Mouse (Mus musculus): ENCODE data around the gene Zfp651. TPM values are rescaled to one million over a fixed set of nuclear protein-coding genes. Genes with fewer than 3 reads are reported as not detected.

The Zfp651 gene
- 3.7 and 4.7 TPM in 2 replicates for polyA plus RNA-seq (2012; rRNA removed)

DNA sequence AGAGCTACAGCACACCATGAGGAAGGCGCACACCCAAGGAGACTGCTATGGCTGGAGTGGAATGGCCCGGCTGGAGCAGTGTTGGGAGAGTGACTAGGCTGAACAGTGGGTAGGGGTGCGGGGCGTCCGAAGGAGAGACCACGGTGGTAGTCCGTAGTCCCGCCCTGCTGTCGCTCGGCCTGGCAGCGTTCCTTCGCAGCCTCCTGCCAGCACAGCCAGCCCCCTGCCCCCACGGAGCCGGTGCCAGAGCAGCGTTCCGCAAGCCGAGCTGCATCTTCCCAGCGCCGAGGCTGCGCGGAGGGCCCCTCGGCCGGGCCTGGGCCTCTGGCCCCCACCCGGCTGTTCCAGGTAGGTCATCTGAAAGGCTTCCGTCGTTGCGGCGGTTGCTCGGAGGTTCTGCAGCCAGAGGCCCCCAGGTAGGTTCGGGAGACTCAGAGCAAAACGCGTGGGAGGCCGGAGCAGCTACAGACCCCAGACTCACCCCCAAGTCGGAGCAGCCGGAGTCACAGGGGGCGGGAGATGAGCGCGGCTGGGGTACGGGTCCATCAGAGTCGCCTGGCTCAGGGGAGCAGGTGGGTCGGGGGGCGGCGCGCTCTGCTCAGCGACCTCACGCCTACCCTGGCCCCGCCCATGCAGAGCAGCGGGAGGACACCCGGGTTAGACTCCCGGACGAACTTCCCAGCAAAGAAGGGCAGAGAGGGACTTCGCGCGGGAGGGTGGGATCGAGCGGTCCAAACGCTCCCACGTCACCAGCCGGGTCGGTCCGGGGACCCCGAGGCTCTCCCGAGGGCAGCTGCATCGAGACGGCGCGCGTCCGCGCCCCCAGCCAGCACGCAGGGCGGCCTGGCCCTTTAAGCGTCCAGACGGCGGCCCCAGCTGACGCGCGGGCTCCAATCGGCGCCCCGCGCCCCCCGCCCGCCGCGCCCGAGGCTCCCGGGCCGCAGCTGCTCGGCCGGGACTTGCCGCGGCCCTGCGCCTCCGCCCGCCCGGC, at the start of gene Zfp651:
Zfp651 (plus strand) TSS at position 240 of the 991 bp plus-strand sequence.
- no peak for TF ChIP-seq POLR2A (IDR thresholded peaks at IDR 0.05; ENCODE audit: low read depth, low read length)
- TF ChIP-seq CTCF (IDR thresholded peaks at IDR 0.05; ENCODE audit: extremely low read depth, insufficient read depth, insufficient read length, insufficient replicate concordance): no peak
- Histone ChIP-seq H3K27ac (ENCODE audit: insufficient read depth, low read length) (no peak within 1 kb of the TSS), H3K27me3 (ENCODE audit: control insufficient read depth, insufficient read depth, low read length) (peaks cover 19% of the 10 kb centered on the region), H3K36me3 (ENCODE audit: control insufficient read depth, insufficient read depth, low read length) (peaks cover 16% of the 10 kb centered on the region), H3K4me3 (ENCODE audit: extremely low read depth, insufficient read depth, insufficient read length) (peak within 1 kb of the TSS; percentile 50; the same call in 1 of the 2 replicates), H3K4me1 (ENCODE audit: control insufficient read depth, insufficient read depth, insufficient read length) (peaks cover 12% of the 10 kb centered on the region)
- WGBS: 2% methylated on average over 92 of the region's 97 CpGs
- DNase-seq (ENCODE audit: low read depth in 1 of 2, low spot score in 2 of 2): no peak

DNA sequence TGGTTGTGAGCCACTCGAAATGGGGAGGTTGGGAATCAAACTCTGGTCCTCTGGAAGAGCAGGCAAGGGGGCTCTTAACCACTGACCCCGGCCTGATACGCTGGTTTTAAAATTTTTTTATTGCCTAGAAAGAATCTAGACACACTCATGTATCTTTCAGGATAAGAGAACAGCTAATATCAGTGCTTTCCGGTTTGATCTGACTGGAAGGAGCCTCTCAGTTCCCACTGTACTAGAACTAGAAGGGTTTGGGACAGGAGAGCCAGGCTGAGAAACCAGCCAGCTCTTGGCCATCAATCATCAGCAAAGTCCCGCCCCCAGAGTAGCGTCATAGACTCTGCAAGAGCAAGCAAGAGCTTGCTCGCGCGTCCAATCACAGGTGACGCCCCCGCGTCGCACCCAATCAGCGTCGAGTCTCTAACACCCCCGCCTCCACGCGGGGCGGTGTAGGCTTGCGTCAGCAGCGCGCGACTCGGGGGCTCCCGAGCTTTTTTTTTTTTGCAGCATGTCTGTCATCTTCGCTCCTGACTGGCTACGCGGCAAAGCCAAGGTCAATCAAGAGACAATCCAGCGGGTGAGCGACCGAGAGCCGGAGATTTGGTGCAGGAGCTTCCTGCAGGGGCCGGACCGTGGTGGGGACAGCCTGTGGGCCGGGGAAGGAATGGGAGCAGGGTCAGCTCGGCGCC, 49.1 kb upstream of the Zfp651 start, which contains the start of gene Ss18l2:
Ss18l2 (plus strand) TSS at position 432 of the 686 bp plus-strand sequence.
- Histone ChIP-seq H3K4me3 (ENCODE audit: extremely low read depth, insufficient read depth, insufficient read length) (peak within 1 kb of the TSS; percentile 90), H3K27me3 (ENCODE audit: control insufficient read depth, insufficient read depth, low read length) (no peaks in the 10 kb centered on the region), H3K27ac (ENCODE audit: insufficient read depth, low read length) (peak within 1 kb of the TSS; percentile 74), H3K36me3 (ENCODE audit: control insufficient read depth, insufficient read depth, low read length) (peaks cover 3% of the 10 kb centered on the region), H3K4me1 (ENCODE audit: control insufficient read depth, insufficient read depth, insufficient read length) (peaks cover 7% of the 10 kb centered on the region; the same call in 1 of the 2 replicates)
- WGBS: 5% methylated on average over 37 of the region's 37 CpGs
- DNase-seq (ENCODE audit: low read depth in 1 of 2, low spot score in 2 of 2): peak; percentile 97 to 98
- no peak for TF ChIP-seq POLR2A (IDR thresholded peaks at IDR 0.05; ENCODE audit: low read depth, low read length)
- TF ChIP-seq CTCF (IDR thresholded peaks at IDR 0.05; ENCODE audit: extremely low read depth, insufficient read depth, insufficient read length, insufficient replicate concordance): no peak

DNA sequence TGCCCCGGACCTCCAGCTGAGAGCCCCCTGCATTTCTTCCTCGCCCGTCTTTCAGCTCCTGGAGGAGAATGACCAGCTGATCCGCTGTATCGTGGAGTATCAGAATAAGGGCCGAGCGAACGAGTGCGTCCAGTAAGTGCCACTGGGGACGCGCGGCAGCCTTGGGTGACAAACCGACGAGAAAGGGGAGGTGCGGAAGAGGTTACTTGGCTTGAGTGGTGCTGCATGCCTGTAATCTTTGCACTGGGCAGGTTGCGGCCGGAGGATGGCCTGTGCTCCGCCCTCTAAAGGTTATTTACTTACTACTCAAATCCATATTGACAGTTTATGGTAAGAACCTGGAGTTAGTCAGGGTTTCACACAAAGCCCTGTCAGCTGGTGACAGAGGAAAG, 48.5 kb upstream of the Zfp651 start:
- Histone ChIP-seq H3K36me3 (ENCODE audit: control insufficient read depth, insufficient read depth, low read length) (peaks cover 3% of the 10 kb centered on the region), H3K4me1 (ENCODE audit: control insufficient read depth, insufficient read depth, insufficient read length) (peaks cover 3% of the 10 kb centered on the region; the same call in 1 of the 2 replicates), H3K27ac (ENCODE audit: insufficient read depth, low read length) (peak overlapping the region; percentile 74), H3K27me3 (ENCODE audit: control insufficient read depth, insufficient read depth, low read length) (no peaks in the 10 kb centered on the region), H3K4me3 (ENCODE audit: extremely low read depth, insufficient read depth, insufficient read length) (peak overlapping the region; percentile 90)
- no peak for TF ChIP-seq CTCF (IDR thresholded peaks at IDR 0.05; ENCODE audit: extremely low read depth, insufficient read depth, insufficient read length, insufficient replicate concordance)
- TF ChIP-seq POLR2A (IDR thresholded peaks at IDR 0.05; ENCODE audit: low read depth, low read length): no peak
- no peak for DNase-seq (ENCODE audit: low read depth in 1 of 2, low spot score in 2 of 2)
- WGBS: under 1% methylated on average over 18 of the region's 18 CpGs

DNA sequence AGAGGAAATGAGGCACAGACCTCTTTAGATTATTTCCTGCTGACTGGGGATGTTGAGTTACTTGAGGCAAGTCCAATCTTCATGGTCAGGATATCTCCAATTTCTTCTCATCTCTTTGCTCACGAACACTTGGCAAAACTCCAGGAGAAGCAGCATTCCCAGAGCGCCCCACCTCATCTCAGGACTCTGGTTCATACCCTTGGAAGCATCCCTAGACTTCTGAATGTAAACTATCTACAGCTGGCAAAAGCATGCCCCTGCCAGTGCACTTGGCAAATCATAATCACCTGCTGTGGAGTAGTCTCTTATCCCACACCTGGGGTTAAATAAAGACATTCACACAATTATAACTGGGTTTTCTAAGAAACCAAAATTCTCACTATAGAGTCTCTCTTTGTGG, 42.1 kb upstream of the Zfp651 start:
- TF ChIP-seq POLR2A (IDR thresholded peaks at IDR 0.05; ENCODE audit: low read depth, low read length) (no peak), CTCF (IDR thresholded peaks at IDR 0.05; ENCODE audit: extremely low read depth, insufficient read depth, insufficient read length, insufficient replicate concordance) (no peak)
- no peak overlapping the region for H3K27ac ChIP-seq (ENCODE audit: insufficient read depth, low read length)
- 95% methylated on average over 2 of the region's 2 CpGs for WGBS
- no peak for DNase-seq (ENCODE audit: low read depth in 1 of 2, low spot score in 2 of 2)
- H3K4me1 ChIP-seq (ENCODE audit: control insufficient read depth, insufficient read depth, insufficient read length): no peaks in the 10 kb centered on the region; the same call in 1 of the 2 replicates
- H3K4me3 ChIP-seq (ENCODE audit: extremely low read depth, insufficient read depth, insufficient read length): no peak overlapping the region
- H3K27me3 ChIP-seq (ENCODE audit: control insufficient read depth, insufficient read depth, low read length): no peaks in the 10 kb centered on the region
- peaks cover 3% of the 10 kb centered on the region for H3K36me3 ChIP-seq (ENCODE audit: control insufficient read depth, insufficient read depth, low read length)

DNA sequence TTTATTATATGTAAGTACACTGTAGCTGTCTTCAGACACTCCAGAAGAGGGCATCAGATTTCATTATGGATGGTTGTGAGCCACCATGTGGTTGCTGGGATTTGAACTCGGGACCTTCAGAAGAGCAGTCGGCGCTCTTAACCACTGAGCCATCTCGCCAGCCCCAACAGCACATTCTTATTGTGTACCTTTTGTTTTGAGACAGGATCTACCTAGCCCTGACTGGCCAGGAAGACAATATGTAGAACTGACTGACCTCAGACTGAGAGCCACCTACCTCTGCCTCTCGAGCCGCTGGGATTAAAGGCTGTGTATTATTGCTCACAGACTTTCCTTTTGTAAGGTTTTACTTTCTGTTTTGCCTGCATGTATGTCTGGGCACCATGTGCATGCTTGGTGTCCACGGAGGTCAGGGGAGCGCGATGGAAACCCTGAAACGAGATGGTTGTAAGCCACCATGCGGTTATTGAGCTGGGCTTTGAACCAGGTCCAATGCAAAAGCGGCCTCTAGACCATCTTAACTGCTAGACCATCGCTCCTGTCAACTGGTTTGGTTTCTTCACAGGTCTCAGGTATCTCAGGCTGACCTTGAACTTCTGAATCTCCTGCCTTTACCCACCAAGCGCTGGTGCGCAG, 40.9 kb upstream of the Zfp651 start:
- Histone ChIP-seq H3K4me1 (ENCODE audit: control insufficient read depth, insufficient read depth, insufficient read length) (no peaks in the 10 kb centered on the region; the same call in 1 of the 2 replicates), H3K36me3 (ENCODE audit: control insufficient read depth, insufficient read depth, low read length) (no peaks in the 10 kb centered on the region; the same call in 1 of the 2 replicates), H3K4me3 (ENCODE audit: extremely low read depth, insufficient read depth, insufficient read length) (peak overlapping the region; percentile 83; the same call in 1 of the 2 replicates), H3K27ac (ENCODE audit: insufficient read depth, low read length) (peak overlapping the region; percentile 90), H3K27me3 (ENCODE audit: control insufficient read depth, insufficient read depth, low read length) (no peaks in the 10 kb centered on the region)
- no peak for DNase-seq (ENCODE audit: low read depth in 1 of 2, low spot score in 2 of 2)
- 69% methylated on average over 15 of the region's 15 CpGs for WGBS
- no peak for TF ChIP-seq POLR2A (IDR thresholded peaks at IDR 0.05; ENCODE audit: low read depth, low read length)
- TF ChIP-seq CTCF (IDR thresholded peaks at IDR 0.05; ENCODE audit: extremely low read depth, insufficient read depth, insufficient read length, insufficient replicate concordance): no peak

DNA sequence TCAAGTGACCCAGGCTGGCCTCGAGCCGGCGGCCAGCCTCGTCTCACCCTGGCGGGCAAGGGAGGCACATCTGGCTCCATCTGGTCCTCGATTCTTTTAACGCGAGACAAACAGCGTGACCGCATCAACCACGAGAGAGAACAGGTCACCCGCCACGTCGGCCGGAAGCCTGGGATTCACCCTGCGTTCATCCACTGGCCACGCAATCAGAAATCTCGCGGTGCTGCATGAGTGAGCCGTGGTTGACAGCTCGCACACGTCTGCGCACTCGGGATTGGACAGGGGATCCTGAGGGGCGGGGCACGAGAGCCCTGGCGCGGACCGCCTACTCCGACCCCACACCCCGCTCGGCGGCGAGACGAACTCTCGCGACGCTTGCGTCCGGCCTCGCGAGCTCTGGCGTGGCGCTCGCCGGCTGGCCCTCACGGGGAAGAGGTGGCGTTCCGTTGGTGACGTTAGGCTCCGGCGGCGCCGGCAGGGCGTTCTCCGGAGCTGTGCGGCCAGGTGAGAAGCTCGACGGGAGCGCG, 40.3 kb upstream of the Zfp651 start, which contains the start of gene Nktr:
Nktr (plus strand) TSS at position 378 of the 527 bp plus-strand sequence.
- Histone ChIP-seq H3K4me1 (ENCODE audit: control insufficient read depth, insufficient read depth, insufficient read length) (no peaks in the 10 kb centered on the region; the same call in 1 of the 2 replicates), H3K27ac (ENCODE audit: insufficient read depth, low read length) (peak within 1 kb of the TSS; percentile 90), H3K36me3 (ENCODE audit: control insufficient read depth, insufficient read depth, low read length) (no peaks in the 10 kb centered on the region; the same call in 1 of the 2 replicates), H3K27me3 (ENCODE audit: control insufficient read depth, insufficient read depth, low read length) (no peaks in the 10 kb centered on the region), H3K4me3 (ENCODE audit: extremely low read depth, insufficient read depth, insufficient read length) (peak within 1 kb of the TSS; percentile 83)
- under 1% methylated on average over 57 of the region's 61 CpGs for WGBS
- TF ChIP-seq POLR2A (IDR thresholded peaks at IDR 0.05; ENCODE audit: low read depth, low read length) (peak; percentile 55), CTCF (IDR thresholded peaks at IDR 0.05; ENCODE audit: extremely low read depth, insufficient read depth, insufficient read length, insufficient replicate concordance) (0 out of 2 replicates have a peak, but pooled peaks have one; percentile 5)
- DNase-seq (ENCODE audit: low read depth in 1 of 2, low spot score in 2 of 2): peak; percentile 96 to 97
